Mouse (Mus musculus): ENCODE results near the gene Dennd1a.

The Dennd1a gene

DNA sequence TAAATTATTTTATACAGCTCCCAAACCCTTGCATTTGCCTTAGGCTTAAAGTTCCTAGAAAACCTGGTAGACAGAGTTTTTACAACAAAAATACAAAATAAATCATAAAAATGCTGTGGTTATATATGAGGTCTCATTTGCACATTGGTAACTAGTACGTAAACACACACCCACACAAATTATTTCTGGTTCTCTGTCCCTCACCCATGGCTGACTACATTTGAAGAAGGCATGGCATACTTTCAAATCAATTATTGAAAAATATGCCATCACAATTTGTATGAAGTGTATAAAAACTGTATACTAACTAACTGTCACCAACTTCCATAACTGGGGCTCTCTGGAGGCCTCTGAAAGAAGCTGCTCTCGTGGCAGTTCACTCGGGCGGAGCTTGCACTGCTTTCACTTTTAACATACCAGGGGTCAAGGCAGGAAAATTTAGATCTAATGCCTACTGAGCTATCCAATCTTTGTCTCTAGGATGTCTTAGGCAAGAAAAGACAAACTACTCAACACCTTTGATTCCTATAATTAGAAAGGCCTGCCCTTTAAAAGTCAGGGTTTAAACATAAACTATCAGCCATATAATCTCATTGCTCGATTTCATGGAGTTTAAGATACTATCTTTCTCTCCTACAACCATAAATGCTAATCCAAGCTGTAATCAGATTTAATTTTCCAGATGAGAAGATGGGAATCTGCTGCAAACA lies 122.7 kb downstream of the Dennd1a start:
- DNase-seq (ENCODE audit: low spot score) = no peak

GRCm38 (mm10) chr2:38162486-38162885 lies 124.7 kb downstream of the Dennd1a start:
- DNase-seq (ENCODE audit: low spot score) = no peak

GRCm38 (mm10) chr2:38161484-38161883 lies 125.7 kb downstream of the Dennd1a start:
- DNase-seq (ENCODE audit: low spot score) = no peak

DNA sequence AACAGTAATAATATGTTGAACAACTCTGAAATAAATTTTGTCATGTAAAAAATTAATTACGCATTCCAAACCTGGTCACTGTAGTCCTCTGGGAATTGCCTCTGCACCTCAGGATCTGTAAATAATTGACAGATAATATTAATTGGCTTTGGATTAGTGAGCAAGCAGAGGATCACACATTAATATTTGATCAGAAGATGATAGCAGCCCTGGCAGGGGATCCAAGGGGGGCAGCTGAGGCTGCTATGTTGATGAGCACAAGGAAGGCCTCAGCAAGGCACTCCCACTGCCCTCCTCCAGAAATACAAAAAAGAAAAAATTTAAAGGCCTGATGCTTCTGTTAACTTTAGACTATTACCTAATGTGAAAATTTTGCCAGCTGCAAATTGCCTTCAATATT lies 127.5 kb downstream of the Dennd1a start:
- no peak for DNase-seq (ENCODE audit: low spot score)

DNA sequence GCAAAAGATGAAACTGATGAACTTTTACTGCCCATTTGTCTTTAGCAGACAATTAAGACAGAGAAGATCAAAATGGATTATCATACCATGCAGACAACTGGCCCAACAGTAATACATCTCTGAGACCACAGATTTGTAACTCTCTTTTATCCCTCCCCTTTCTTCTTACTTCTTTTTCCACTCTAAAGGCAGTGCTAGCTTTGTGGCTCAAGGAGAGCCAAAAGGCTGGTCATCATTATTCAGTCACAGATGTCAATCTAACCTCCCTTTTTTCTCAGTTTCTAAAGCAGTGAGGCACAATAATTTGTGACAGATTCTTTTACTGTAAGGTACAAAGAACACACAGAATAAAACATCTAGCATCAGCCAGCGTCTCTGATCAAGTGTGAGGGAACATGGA lies 130.2 kb downstream of the Dennd1a start:
- no peak for DNase-seq (ENCODE audit: low spot score)

DNA sequence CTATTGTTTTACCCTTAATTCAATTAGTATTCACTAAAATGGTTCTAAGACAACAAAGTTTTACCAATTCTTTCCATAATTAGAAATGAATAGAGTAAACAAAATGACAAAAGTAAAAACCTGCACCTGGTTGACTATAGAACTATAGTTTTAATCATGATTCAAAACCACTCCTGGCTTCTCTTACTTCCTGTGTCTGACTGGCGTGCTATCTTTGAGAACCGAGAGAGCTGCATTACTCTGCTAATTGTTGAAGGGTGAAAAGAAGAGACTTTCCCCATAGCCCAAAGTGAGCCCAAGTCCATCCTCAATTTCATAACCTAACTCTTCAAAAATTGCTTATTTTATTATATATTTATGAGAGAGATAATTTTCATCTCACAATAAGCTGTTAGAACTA lies 131.2 kb downstream of the Dennd1a start:
- DNase-seq (ENCODE audit: low spot score) = no peak

DNA sequence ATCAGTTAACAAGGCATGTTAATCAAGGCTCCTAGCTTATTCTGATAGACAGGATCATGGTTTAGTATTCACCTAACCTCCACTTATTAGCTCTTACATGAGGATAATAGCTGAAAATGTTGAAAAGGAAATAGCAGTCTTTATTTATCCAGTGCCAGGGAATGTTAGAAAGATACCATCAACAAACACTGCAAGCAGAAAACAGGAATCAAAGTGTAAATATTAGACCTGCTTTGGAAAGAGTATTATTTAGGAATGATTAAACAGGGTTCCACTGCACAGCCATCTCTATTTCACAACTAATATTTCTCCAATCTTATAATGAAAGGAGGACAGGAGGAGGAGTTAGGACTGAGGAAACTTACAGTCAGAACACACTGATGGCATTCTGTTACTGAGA lies 142.4 kb downstream of the Dennd1a start:
- no peak for DNase-seq (ENCODE audit: low spot score)

DNA sequence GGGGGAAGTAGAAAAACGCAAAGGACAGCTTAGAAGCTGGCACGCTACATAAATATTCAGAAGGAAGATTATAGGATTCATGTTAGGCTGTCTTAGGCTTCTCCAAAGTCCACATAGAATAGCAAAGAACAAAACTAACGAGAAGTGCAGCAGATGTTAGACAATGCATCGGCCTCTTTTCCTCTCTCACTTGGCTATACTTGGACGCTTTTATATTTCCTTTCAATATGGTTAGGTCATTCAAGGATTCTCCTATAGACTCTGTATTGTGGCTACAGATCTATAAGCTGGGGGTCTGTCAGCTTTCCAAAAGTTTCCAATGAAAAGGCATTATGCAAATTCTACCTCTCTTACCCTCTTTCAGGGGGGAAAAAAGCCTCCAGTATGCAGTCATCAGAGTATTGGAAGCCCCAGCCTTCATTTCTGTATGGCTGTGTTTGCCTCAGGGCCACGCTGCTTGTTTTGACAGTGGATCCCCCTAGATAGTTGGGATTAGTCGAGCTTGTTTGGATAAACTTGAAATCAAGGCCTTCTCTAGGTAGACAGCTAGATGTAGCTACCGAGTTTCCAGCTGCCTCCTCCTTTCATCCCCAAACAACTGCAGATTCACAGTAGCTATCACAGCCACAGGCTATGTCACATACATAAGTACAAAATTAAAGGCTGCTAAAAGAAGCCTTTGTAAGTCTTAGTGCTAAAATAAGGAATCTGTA lies 143.0 kb downstream of the Dennd1a start:
- DNase-seq (ENCODE audit: low spot score) = no peak

GRCm38 (mm10) chr2:38142905-38143304 lies 144.3 kb downstream of the Dennd1a start:
- DNase-seq (ENCODE audit: low spot score) = no peak

- no peak for DNase-seq (ENCODE audit: low spot score)
These were observed 145.0 kb downstream of the Dennd1a start for GRCm38 (mm10) chr2:38142210-38142609.

DNA sequence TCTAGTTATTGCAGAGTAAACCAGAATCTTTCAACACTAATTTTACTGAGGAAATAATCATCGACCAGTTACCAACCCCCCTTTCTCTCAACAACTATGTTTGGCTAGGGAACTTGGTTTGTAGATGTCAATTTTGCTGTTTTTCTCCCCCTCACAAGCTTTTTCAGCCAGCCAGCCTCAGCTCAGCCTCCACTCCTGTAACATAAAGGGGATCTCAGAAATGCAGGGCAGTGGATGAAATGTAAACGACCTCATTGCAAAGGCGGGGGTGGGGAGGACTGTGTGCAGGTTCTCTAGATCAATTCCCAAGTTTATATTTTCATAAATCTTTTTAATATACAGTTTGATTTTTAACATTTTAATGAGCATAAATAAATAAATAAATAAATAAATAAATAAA lies 147.7 kb downstream of the Dennd1a start:
- no peak for DNase-seq (ENCODE audit: low spot score)

DNA sequence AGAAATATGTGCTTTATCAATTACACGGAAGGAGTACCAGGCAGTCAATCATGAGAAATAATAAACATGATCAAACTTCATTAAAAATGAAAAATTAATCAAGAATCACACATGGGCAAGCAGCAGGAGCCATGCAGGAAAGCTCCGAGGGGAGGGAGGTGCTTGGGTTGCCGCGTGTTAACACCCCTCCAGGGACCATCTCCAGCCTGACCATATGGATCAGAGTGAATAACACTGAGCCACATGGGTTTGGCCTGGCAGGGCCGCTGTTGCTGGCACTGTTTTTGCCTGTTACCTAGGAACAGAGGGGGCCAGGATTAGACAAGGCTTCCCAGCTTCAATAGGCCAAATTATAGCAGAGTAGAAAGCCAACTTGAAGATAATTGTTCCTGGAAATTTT lies 150.1 kb downstream of the Dennd1a start:
- peak; percentile 15 for DNase-seq (ENCODE audit: low spot score)

GRCm38 (mm10) chr2:38135427-38135826 lies 151.8 kb downstream of the Dennd1a start:
- DNase-seq (ENCODE audit: low spot score) = no peak

GRCm38 (mm10) chr2:38133036-38133825 lies 154.0 kb downstream of the Dennd1a start:
- DNase-seq (ENCODE audit: low spot score) = no peak

DNA sequence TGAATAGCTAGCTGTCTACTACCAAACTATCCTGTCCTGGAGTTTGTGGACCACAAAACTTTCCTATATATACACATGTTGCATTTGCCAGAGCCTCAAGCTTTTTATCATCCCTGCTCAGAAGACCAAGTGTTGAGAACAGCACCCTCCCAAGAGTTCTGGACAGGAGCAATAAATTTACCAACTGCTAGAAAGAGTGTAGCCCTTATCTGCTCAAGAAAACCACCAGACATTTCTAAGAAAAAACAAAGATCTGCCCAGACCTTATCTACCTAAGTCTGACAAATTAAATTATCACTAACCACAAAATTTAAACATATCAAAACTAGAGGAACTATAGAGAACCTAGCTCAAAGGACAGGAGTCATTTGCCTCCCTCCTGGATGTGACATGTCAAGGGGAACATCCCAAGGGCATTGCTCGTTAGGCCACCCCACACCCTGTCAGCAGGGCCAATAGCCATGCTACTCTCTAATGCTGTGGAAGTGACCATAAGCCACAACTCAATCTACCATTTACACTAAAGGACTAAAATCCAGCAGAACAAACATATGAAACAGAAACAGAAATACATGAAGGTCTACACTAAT lies 154.9 kb downstream of the Dennd1a start:
- no peak for DNase-seq (ENCODE audit: low spot score)

- no peak for DNase-seq (ENCODE audit: low spot score)
These were observed 155.7 kb downstream of the Dennd1a start for GRCm38 (mm10) chr2:38131538-38131937.

DNA sequence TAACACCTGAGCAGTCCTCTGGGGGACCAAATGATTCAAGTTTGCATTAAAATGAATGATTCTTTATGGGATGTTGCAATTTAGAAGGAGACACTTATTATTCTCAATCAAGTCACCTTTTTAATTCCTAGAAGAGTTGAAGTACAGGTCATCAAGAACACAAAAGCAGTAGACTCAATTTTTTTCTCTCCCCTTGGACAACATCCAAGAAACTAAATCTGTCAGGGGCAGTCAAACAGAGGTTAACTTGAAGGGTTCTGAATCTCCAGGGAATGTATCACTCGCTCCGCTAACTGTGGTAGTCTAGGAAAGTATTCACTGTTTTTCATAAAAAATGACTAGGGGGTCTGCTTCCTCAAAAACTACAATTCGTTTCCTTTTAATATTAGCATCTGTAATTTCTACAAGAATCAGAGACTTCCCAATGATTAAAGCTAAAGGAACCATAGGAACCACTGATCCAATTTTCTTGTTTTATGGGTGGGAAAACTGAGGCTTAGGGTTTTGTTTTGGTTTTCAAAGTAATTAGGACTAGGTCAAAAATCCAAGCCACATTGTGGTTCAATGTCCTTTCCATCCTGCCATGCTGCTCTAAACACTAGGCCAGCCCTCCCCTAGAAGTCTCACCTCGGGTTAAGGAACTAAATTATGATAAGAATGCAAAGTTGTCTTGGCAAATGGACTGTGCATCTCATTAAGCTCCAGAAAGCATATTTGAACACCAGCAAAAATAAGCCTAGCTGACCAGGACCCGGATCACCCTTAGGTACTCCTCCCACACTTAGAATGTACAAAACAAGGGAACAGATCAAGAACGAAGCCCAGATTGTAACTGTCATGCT lies 157.0 kb downstream of the Dennd1a start:
- DNase-seq (ENCODE audit: low spot score) = no peak

GRCm38 (mm10) chr2:38126383-38126732 lies 160.8 kb downstream of the Dennd1a start:
- DNase-seq (ENCODE audit: low spot score) = peak; percentile 17

DNA sequence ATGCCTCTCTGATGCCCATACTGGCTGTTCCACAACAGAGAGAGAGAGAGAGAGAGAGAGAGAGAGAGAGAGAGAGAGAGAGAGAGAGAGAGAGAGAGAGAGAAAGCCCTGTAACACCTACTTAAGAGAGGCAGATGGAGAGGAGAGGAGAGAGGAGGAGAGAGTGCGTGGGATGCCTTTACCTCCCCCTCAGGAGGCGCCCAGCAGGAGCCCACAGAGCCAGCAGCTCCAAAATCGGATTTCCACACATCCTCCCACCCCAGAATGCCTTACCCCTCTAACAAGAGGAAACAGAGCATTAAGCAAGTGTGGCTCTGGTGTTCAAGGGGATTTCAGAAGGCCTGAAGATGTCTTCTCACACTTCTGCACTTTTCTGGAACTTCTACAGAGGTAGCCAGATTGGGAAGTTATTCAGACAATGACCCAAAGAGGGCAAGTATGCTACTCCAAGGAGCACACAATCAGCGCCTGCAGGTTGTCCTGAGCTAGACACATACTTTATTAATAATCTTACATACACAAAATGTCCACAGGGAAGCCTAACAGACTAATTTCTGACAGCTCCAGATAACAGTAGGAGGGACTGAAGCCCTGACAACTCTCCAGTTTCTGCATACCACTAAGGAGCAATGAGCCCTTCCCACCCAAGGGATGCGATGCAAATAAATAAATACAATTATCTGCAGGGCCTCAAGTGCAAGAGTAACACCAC lies 161.4 kb downstream of the Dennd1a start:
- no peak for DNase-seq (ENCODE audit: low spot score)

DNA sequence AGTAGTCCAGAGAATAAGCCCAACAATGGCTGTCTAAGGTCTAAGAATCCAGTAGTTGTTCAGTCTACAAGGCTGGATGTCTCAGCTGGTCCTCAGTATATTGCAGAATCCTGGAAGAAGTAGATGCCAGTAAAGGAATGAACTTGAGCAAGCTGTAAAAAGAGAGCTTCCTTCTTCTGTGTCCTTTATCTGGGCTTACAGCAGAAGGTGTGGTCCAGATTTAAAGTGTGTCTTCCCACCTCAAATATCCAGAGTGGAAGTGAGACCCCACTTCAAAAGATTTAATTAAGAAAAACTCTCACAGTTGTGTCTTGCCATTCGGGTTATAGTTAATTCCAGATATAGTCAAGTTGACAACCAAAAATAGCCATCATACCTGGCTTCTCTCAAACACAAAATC lies 162.5 kb downstream of the Dennd1a start:
- DNase-seq (ENCODE audit: low spot score) = no peak

- no peak for DNase-seq (ENCODE audit: low spot score)
These were observed 172.2 kb downstream of the Dennd1a start for GRCm38 (mm10) chr2:38115000-38115399.
